Mouse (Mus musculus) lung, adult 2 months (tissue): Measurements from ENCODE around the gene Rab1b. TPM values are rescaled to one million over a fixed set of nuclear protein-coding genes. Genes with fewer than 3 reads are reported as not detected.

ENCODE experiments used
- DNase-seq: peaks from one replicate; pipeline ENCODE4 v3.0.0; 2022
- H3K4me1 ChIP-seq: fragments of 200-500 bp; 2 replicates; pipeline ENCODE4 v1.6.1; 2011; ENCODE audit warnings: low read length; ENCODE audit not compliant: control insufficient read depth, insufficient read depth
- H3K4me3 ChIP-seq: fragments of 200-500 bp; replicated peaks from 2 replicates; pipeline ENCODE3; 2011; ENCODE audit warnings: low read depth, mild to moderate bottlenecking, control low read depth, low read length; ENCODE audit errors: extremely low read depth
- CTCF ChIP-seq: fragments of 200-500 bp; IDR thresholded peaks from 2 replicates; pipeline ENCODE4 v1.5.1; 2011; ENCODE audit warnings: mild to moderate bottlenecking, low read length, control low read depth; ENCODE audit not compliant: insufficient read depth
- POLR2A ChIP-seq: fragments of 200-500 bp; IDR thresholded peaks from 2 replicates; pipeline ENCODE4 v1.6.1; 2011; ENCODE audit warnings: low read depth, mild to moderate bottlenecking, control low read depth, low read length, borderline replicate concordance; ENCODE audit errors: extremely low read depth
- WGBS: fragments of 180-500 bp; shearing (Covaris S2); methylation state at CpG from one replicate; pipeline ENCODE4 v1.1.7; 2018; 5-methylcytosine and 5-hydroxymethylcytosine counted together
- polyA plus RNA-seq: library from polyadenylated mRNA; depleted of rRNA; stranded (reverse); fragments of >200 nt; gene quantifications from 2 replicates; pipeline ENCODE4 v1.2.3, GENCODE M21; 2012

Gene Rab1b
- polyA plus RNA-seq, 1 experiment, result 213 TPM

- Histone ChIP-seq H3K4me1 (peaks cover 7% of the 10 kb centered on the region; the same call in 1 of the 2 replicates), H3K4me3 (peak overlapping the region; percentile 69)
- TF ChIP-seq CTCF (peak; percentile 58), POLR2A (no peak)
- under 1% methylated on average over 15 of the region's 15 CpGs for WGBS
- DNase-seq, result peak; percentile 62
These were observed 33.8 kb downstream of the Rab1b start for GRCm38 (mm10) chr19:5073028-5073427.

- Histone ChIP-seq H3K4me3 (peak overlapping the region; percentile 45), H3K4me1 (peaks cover 9% of the 10 kb centered on the region)
- DNase-seq, result no peak
- no peak for TF ChIP-seq POLR2A
- no peak for TF ChIP-seq CTCF
- 6% methylated on average over 20 of the region's 20 CpGs for WGBS
These were observed 34.4 kb downstream of the Rab1b start for GRCm38 (mm10) chr19:5072389-5073019.

- TF ChIP-seq CTCF (no peak), POLR2A (no peak)
- Histone ChIP-seq H3K4me1 (peaks cover 14% of the 10 kb centered on the region), H3K4me3 (peak overlapping the region; percentile 58)
- 3% methylated on average over 40 of the region's 40 CpGs for WGBS
- peak; percentile 76 for DNase-seq
These were observed 35.1 kb downstream of the Rab1b start for GRCm38 (mm10) chr19:5071545-5072369.

GRCm38 (mm10) chr19:5071077-5071476 lies 35.8 kb downstream of the Rab1b start:
- Histone ChIP-seq H3K4me3 (no peak overlapping the region), H3K4me1 (peaks cover 14% of the 10 kb centered on the region)
- 34% methylated on average over 11 of the region's 11 CpGs for WGBS
- no peak for TF ChIP-seq POLR2A
- TF ChIP-seq CTCF, result no peak
- DNase-seq, result no peak

- peaks cover 14% of the 10 kb centered on the region for H3K4me1 ChIP-seq
These were observed 36.9 kb downstream of the Rab1b start for GRCm38 (mm10) chr19:5069978-5070377.

GRCm38 (mm10) chr19:5069486-5069885 lies 37.4 kb downstream of the Rab1b start:
- peaks cover 14% of the 10 kb centered on the region for H3K4me1 ChIP-seq
- 77% methylated on average over 5 of the region's 5 CpGs for WGBS
- no peak for DNase-seq
- no peak overlapping the region for H3K4me3 ChIP-seq
- TF ChIP-seq CTCF (no peak), POLR2A (no peak)

More at GRCm38 (mm10) chr19:5069978-5070377, 36.9 kb downstream of the Rab1b start:
- no peak for TF ChIP-seq CTCF
- TF ChIP-seq POLR2A, result no peak
- DNase-seq, result no peak
- no peak overlapping the region for H3K4me3 ChIP-seq
- whole genome bisulfite sequencing, result 80% methylated on average over 7 of the region's 7 CpGs

- DNase-seq, result no peak
- peak overlapping the region; percentile 10 for H3K4me3 ChIP-seq
- TF ChIP-seq POLR2A (no peak), CTCF (no peak)
- WGBS, result 35% methylated on average over 21 of the region's 21 CpGs
- H3K4me1 ChIP-seq, result peaks cover 14% of the 10 kb centered on the region
These were observed 38.2 kb downstream of the Rab1b start for GRCm38 (mm10) chr19:5068570-5069234.

GRCm38 (mm10) chr19:5067867-5068569 lies 38.9 kb downstream of the Rab1b start, which contains the start of gene Cd248:
TSS of gene Cd248 (plus strand) at chr19:5068078.
- DNase-seq, result no peak
- WGBS, result 2% methylated on average over 55 of the region's 56 CpGs
- Histone ChIP-seq H3K4me1 (peaks cover 14% of the 10 kb centered on the region), H3K4me3 (peak within 1 kb of the TSS; percentile 10)
- TF ChIP-seq POLR2A (0 out of 2 replicates have a peak, but pooled peaks have one; percentile 28), CTCF (no peak)

- TF ChIP-seq CTCF, result no peak
- 11% methylated on average over 15 of the region's 15 CpGs for WGBS
- Histone ChIP-seq H3K4me3 (no peak overlapping the region), H3K4me1 (peaks cover 14% of the 10 kb centered on the region)
- DNase-seq, result no peak
These were observed 39.7 kb downstream of the Rab1b start for GRCm38 (mm10) chr19:5067040-5067799.
